Mouse (Mus musculus) lung, postnatal 36 days (tissue): Measurements from ENCODE around the gene Meltf.
A peak's percentile ranks its signal among the peaks of the same experiment; 100 is the strongest.

Source experiments
- DNase-seq: peaks from one replicate; pipeline ENCODE4 v3.0.0; 2022; ENCODE audit warnings: mixed read lengths

Meltf gene

DNA sequence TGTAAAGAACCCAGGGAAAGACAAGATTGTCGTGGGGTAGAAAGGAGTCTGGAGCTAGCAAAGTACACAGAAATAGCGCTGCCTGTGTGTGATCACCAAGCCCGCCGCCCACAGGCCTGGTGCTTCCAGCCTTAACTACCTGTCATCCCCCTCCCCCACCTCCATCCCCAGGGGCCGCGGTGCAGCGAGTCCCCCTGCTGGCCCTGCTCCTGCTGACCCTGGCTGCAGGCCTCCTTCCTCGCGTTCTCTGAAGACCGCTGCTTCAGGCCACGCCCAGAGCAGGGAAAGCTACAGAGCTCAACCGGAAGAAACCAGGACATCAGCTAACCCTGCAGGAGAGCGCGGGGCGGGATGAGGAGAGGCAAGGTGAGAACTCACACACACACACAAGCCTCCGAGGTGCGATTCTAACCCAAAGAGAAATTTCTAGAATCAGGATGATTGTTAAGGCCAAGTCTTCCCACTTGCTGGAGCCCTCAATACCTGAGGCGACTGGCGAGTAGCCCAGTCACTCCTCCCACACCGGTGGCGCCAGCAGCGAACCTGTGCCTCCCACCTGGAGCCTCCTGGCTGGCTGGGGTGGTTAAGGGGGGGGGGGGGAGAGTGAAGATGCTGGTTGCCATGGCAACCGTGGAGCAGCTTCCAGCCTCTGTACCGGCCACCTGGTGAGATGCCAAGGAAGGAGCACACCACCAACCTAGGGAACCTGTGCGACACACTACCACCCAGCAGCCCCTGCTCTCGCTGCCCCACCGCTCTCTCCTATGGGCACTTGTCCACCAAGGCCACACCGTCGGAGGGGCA lies 18.6 kb downstream of the Meltf start:
- peak; percentile 17 for DNase-seq

DNA sequence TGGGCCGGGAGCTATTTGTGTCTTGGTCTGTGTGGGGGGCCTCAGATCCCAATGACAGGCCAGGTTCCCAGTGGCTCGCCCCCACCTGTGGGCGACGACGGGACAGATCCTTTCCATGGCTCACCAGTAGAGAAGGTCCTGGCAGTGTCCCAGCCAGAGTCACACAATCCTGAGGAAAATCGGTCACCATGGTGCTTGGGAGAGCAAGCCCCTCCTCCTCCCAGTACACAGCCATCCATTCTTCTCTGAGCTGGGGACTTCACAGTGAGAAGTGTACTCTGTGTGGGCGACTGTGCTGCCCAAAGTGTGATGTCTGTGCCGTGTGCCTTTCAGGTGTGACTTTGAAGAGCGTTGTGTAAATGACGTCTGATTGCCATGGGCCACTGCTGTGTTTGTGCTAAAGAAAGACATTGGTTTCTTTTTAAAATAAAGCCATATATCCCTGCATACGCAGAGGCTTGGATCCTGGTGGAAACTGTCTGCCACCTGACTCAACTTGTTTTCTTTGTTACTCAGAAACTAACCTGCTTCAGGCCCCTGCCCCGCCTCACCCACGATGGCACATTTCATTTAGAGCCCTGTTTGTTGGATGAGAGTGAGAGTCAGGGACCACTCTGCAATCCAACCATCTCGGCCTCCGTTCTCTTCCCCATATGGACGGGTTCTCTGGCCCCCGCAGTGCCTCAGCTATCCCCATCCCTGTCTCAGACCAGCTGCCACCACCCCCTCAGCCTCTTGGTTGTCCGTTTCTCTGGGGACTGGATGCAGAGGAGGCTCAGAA lies 20.1 kb downstream of the Meltf start:
- no peak for DNase-seq

DNA sequence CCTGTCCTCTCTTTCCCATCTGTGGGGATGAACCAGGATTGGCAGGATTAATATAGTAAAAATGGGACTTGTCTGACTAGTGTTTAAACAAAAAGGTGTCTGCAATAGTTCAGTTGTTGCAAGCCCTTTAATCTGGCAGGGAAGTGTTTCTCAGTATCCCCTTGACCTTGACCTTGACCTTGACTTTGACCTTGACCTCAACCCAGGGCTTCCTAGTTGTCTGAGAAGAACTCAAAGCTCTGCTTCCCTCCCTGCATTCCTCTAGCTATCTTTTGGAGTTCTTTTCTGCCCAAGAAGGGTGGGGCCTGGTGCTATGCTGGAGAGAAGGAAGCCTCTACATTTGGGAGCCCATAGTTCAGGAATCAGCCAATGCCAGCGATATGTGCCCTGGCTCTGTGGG lies 23.3 kb downstream of the Meltf start:
- no peak for DNase-seq

DNA sequence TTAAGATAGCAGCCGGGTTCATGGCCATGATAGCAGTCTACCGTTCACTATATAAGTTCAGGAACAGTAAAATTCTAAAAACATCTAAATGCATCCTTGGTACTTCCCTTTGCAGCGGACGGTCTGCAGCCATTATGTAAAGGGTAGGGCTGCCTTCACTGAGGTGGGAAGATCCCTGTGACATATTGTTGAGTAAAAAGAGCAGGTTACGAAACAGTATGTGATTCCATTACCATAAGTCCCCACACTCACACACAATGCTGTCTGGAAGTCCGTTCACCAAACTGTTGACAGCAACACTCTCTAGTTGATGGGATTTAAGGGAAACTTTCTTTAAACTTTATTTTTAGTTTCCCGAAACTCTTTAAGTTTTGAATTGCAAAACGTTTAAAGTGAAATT lies 24.6 kb downstream of the Meltf start:
- DNase-seq = no peak

DNA sequence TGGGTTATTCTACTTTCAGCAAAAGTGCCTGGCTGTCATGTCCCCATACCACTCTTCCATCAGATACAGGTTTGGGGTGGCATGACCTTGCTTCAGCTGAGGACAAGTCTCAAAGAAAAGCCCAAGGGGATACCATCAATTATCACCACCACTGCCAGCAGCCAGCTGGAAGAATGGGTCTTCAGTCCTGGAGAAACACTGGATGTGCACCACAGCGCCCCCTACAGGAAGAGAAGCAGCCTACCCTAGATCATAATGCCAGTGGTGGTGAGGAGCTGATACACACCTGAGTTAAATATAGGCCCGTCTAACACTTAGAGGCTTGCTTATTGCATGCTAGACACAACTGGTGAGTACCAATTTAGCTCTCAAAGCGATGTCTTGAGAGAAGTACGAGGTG lies 26.7 kb downstream of the Meltf start:
- DNase-seq = no peak

DNA sequence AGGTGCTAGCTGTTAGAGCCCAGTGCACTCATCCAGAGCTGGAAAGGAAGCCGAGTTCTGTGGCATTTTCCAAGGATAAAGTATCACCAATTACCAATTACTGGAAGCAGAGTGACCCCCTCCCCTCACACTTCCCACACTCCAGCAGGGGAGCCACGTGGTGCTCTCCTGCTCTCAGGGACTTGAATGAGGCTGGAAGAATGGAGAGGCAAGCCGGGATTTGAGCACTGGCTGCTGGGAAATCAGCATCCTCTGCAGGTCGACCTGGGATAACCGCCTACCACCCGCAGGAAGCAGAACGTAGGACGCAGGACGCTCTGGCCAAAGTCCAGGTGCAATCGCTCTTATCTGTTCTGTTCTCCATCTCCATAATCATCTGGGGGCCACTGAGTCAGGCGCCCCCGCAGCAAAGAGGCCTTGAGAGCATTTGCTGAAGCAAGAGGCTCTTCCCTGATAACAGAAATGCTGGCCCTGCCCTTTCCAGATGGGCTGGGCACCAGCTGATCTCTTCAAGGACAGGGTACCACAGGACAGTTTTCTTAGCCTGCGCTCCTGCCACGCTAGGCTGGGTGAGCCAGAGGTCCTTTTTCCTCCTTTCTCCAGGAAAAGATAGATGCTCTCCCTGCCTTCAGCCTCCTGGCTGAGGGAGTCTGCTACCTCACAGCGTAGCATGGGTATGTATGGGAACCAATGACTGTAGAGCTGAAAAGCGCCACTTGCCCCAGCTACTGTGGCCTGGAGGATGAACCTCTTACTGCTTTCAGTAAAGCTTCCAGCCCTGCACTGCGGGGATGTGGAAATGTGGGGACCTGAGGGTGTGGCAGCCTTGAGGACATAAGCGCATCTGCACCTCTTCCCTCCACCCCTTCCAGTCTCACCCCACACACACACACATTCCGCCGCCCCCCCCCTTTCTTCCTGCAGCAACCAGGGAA lies 27.5 kb downstream of the Meltf start:
- no peak for DNase-seq

DNA sequence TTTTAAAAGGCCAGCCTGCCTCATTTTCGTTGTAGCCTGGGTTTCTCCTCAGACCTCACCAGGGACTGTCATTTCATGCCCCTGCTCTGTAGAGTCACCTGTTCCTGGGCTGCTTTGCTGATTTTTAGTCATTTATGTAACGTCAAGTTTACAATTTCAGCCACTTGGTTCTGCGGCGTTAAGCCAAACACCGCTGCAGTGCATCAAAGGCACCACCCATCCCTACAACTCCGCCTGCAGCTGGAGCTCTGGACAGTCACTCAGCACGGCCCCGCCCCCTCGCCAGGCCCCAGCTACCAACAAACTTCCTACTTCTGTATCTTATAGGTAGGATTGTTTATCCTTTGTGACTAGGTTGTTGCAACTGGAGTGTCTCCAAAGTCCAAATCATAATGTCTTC lies 28.3 kb downstream of the Meltf start:
- peak; percentile 49 for DNase-seq

DNA sequence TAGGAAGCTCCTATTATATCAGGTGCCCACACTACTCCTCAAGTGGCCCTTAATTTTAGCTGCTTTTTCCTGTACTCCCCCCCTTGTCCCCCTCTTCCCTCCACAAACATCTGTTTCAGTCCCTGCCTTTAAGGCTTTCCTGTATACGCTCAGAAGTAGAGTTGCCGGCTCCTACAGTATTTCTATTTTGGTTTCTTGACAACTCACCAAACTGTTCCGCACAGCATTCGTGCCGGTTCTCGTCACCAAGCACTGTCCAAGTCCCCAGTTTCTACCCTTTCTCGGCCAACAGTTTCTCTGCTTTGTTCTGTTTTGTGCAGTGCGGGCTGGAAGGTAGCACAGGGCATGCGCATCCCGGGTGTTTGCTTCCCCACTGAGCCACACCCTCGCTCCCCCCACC lies 30.3 kb downstream of the Meltf start:
- no peak for DNase-seq

DNA sequence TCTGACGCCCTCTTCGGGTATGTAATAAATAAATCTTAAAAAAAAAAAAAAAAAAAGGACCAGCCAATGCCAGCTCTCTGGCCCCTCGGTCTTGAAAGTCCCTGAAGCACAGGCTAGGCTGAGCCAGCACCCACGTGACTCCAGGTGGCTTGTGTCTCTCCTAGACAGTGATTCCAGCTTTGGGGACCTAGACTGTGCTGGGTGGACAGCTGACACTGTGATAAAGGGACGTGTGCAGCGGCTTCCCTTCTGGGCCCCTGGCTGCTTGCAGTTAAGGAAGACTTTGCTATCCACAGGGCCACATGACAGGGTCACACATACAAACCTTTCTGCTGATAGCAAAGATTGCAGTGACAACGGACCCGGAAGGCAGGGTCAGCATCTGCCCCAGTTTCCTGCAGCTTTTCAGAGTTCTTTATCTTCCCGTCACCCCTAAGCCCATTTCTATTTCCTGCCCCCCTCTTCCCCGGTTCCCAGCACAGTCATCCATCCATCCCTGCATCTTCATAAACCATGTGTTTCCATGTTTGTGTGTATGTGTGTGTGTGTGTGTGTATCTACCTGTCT lies 31.8 kb downstream of the Meltf start:
- DNase-seq = no peak

DNA sequence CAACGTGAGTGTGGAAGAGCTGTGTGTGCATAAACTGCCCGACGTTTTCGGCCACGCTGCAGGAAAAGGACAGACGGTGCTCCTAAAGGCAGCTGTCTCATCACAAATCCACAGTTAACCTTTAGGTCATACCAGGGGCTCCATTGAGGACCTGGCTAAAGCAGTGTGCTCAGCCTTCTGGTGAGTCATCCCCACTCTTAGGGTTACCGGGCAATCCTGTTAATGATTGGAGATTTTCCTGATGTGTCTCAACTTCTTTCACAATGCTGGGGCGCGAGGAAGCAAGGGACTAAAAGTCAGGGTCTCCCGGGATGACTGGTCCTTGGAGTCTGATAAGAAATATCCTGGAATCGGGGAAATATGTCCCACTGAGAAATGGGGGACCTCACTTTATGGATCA lies 39.2 kb downstream of the Meltf start:
- no peak for DNase-seq

DNA sequence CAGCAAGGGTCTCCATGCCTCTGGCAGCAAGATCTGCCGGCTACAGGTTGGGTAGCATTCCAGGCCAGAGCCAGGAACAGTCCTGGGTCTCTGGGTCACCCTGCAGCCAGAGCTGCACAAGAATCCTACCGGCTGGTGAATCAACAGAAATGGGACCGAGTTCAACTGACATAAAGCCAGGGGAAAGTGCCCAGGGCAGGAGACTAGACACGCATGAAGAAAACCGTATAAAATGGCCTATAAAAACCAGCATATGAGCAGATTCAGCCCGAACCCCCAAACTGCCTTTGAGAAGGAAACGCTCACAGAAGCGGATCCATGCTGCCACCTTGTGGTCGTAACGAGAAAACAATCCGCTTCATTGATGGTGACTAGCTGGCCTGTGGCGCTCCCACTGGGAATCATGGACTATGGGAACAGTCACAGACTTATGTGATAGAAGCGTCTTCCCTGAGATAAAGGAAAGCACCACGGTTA lies 39.7 kb downstream of the Meltf start:
- DNase-seq = peak; percentile 87

DNA sequence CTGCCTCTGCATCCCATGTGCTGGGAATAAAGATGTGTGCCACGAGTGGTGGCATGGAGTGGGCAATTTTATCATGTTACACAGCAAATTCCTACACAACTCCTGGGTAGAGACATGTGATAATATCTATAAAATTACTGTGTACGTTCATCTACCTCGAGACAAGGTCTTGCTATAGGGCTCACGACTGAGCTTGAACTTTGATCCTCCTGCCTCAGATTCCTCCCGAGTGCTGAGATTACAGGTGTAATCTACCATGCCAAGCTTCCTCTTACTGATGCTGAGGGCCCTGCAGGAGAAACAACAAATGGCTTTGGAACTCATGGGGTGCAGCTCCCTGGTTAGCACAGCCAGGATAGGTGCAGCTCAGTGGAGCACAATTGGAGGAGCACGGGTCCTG lies 45.8 kb downstream of the Meltf start:
- no peak for DNase-seq

DNA sequence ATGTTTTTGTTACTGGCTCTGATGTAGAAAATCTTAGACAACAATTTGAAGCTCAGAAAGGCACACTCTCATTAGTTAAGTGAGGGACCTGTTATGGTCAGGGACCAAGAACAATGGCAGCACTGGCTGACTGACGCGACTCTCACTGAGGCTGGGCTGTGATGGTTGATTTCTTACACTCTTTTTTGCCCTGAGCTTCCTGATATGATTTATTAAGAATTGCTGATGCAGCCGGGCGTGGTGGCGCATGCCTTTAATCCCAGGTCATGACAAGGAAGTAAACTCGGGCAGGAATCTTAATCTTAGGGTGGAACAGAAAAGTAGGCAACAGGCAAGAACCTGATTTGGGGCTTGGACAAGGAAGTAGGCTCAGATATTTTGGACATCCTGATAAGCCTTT lies 47.5 kb downstream of the Meltf start:
- DNase-seq = no peak

DNA sequence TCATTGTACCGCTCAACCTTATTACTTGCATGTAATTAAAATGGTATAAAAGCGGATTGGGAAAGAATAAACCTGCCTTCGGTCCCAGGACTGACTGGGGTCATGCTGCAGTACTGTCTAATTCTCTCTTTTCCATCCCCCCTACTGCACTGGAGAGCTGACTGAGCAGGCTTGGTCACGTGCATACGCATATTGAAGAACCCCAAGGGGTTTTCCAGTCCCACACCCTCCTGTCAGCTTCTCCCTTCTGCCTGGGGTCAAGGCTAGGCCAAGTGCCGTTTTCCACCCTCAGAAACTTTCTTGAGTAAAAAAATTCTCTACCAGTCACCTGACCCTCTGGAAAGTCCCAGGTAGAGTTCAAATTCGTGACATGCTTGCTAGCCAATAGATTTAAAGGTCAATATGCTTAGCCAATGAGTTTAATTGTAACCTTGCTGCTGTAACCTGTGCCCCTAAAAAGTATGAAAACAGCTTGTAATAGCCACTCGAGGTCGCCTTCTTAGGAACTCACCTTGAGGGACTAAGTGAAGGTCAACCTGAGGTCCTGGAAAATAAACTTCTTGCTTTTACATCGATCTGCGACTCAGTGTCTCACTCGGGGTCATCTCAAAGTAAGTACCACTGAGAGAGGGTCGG lies 48.1 kb downstream of the Meltf start:
- no peak for DNase-seq

DNA sequence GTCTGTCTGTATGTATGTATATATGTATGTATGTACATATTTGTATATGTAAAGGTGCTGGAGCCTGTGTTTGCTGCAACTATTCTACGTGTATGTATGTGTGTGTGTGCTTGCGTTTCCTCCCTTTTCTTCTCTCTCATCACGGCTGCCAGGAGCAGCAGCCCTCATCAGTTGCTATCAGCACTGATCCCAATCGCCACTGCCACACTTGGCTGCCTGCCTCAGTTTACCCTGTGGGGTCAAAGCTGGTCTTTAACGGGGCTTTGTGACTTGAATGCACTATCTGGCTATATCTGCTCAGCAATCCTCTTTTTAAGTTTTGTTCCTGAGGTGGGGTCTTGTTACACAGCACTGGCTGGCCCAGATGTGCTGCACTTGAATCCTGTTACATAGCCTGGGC lies 48.8 kb downstream of the Meltf start:
- DNase-seq = no peak

DNA sequence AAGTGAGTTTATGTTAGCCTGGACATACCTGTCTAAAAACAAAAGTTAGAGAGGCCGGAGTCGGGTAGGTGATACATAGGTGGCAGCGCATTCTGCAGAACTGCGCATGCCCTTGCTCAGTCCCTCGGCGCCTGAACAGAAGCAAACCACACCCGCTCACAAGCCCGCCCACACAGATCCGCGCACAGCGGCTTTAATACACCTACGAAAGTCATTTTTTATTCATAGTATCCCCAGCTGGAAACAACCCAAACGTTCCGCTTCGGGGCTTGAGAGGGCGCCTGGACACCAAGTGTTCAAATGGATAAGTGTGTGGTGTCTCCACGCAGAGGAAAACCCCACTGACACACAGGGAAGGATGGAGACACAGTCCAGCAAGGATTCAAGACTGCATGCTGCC lies 52.7 kb downstream of the Meltf start:
- DNase-seq = no peak

DNA sequence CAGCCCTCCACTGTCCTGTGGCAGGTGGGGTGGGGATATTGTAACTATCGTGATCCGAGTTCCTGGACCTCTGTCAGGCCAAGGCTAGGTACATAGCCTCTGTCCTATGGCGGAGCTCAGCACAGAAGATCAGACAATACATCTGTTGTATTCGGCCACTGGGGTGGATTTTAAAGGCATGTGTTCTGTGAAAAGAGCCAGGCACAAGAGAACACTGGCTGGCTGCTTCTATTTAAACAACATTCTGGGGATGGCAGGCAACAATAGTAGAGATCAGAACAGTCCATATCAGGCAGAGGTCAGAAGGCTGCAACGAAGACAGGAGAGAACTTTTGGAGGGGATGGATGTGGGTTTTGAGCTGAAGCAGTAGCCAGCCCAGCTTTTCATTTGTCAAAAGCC lies 53.6 kb downstream of the Meltf start:
- no peak for DNase-seq

DNA sequence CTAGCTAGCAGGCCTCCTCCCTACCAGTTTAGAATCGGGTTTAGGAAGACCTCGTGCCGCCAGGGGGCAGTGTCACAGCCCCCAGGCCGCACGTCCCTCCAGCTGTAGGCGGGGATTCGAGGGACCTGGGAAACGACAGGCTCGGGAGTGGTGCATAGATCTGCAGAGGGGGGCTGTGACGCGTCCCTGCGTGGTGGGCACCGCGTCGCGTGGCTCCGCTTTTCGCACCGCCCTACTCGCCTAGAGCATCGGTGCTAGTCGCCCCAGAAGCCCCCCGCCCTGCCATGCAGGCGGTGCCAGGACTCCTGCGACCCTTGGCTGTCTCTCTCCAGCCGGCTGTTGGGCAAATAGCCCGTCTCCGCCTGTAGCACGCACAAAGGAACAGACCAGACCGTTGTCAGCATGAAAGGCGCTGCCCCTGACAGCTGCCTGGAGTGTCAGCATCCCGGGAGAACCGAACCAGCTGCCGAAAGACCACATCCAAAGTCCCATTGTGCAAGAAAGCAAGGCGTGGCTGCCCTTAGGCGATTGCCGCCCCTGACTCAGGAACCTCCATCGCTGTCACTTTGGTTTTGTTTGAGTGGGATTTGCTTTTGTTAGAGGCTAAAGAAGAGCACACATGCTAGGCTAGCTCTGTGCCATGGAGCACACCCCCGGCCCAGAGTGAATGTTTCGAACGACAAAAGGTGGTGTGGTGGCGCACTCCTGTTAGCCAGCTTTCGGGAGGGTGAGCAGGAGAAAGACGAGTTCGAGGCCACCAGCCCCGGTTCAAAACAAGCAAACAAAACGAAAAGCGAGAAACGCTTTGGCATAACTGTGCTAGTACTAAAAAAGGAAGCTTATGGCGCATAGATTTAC lies 54.5 kb downstream of the Meltf start:
- DNase-seq = peak; percentile 90

DNA sequence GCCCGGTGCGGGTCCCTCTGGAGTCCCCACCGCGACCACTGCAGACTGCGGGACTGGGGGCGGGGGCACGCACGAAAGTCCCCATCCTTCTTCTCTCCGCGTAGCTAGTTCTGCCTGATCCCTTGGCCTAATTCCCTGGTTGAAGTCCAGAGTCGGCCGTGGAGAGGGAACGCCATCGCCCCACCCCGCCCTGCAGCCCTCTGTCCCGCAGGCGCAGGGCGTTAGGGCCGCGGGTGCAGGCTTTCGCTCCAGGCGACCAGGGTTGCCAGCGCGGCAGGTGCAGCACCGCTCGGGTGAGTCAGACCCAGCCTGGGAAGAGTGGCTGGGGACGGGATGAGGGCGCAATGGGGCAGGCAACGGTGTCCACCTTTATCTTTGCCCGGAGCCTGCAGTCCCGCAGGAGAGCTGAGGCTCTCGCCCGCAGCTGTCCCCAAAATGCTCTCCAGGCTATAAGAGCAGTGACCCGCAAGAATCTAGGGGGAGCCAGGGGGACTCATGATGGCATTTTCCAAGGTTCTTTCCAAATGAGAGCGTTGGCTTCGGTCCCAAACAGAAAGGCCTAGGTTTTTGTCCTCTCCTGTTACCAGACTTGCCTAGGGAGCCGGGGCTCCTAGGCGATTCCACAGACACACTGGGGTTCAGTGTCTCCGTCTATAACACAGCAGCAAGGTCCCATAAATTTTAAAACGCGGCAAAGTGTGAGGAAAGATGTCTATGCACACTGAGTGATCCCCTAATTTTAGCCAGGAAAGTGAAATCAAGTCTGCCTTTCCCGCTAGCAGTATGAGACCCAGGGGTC lies 55.3 kb downstream of the Meltf start, which contains the start of gene Pigz:
Pigz (plus strand) TSS at position 101 of the 799 bp plus-strand sequence.
- peak; percentile 25 for DNase-seq

DNA sequence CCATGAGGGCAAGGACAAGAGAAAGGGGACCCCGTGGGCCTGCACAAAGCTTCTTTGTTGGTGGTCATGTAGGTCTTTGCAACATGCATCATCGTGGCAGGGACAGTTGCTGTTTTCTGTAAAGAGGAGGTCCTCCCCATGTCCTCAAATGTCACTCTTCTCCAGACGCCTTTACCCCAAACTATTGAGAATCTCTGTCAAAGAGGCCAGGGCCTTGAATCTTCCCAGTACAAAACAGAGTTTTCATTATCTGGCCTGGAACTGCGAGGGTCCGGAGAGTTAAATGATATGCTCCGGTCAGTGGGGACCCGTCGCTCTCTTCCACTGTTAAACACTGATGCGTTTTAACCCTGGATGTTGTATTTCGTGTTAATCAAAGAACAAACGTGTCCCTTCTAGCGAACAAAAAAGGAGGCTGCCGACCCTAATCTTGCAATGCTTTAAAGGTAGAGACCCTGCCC lies 56.0 kb downstream of the Meltf start:
- DNase-seq = no peak
